Mouse (Mus musculus) liver, embryonic 14.5 days (tissue): ENCODE data around the gene Fst. TPM values are rescaled to one million over a fixed set of nuclear protein-coding genes. Genes with fewer than 3 reads are reported as not detected.

Experiments used
- ATAC-seq: fragments of 200-750 bp; cut with Nextera tagmentation; 2 replicates; pipeline ENCODE4 v1.8.0; 2017; ENCODE audit warnings: moderate number of reproducible peaks, mild to moderate bottlenecking, moderate library complexity; ENCODE audit not compliant: insufficient read depth
- DNase-seq, 3 experiments: peaks; one replicate each; pipeline ENCODE4 v3.0.0-alpha.2; 2012 to 2013; ENCODE audit warnings: low read depth in 3 of 3, low spot score in 3 of 3
- H3K27ac ChIP-seq: fragments of 300-500 bp; sonication (generic); 2 replicates; pipeline ENCODE4 v1.5.1; 2014; ENCODE audit warnings: moderate library complexity, mild to moderate bottlenecking, control low read depth, inconsistent platforms
- H3K27me3 ChIP-seq: fragments of 300-500 bp; sonication (generic); 2 replicates; pipeline ENCODE4 v1.6.1; 2014; ENCODE audit warnings: mild to moderate bottlenecking, low read length, moderate library complexity; ENCODE audit not compliant: control insufficient read depth, insufficient read depth
- H3K36me3 ChIP-seq: fragments of 300-500 bp; sonication (generic); replicated peaks from 2 replicates; pipeline ENCODE4 v1.6.1; 2014; ENCODE audit warnings: low read depth; ENCODE audit not compliant: control insufficient read depth, insufficient read depth
- H3K4me1 ChIP-seq, 2 experiments: fragments of 200-500 bp in 1 of 2; fragments of 300-500 bp in 1 of 2; sonication (generic) in 1 of 2; replicated peaks; 2 replicates each; pipeline ENCODE4 v1.6.1; 2012 to 2014; ENCODE audit warnings: antibody characterized with exemption in 1 of 2, inconsistent platforms in 1 of 2, low read length in 1 of 2; ENCODE audit not compliant: control insufficient read depth in 2 of 2, insufficient read depth in 2 of 2
- H3K4me2 ChIP-seq: fragments of 300-500 bp; sonication (generic); 2 replicates; pipeline ENCODE4 v1.6.1; 2014; ENCODE audit warnings: low read depth, mild to moderate bottlenecking, control low read depth, moderate library complexity
- H3K4me3 ChIP-seq, 2 experiments: fragments of 200-500 bp in 1 of 2; fragments of 300-500 bp in 1 of 2; sonication (generic) in 1 of 2; 2 replicates each; pipeline ENCODE4 v1.5.1; 2012 to 2014; ENCODE audit warnings: low read depth in 2 of 2, low read length in 2 of 2, mild to moderate bottlenecking in 2 of 2, control low read depth in 1 of 2, inconsistent platforms in 1 of 2, moderate library complexity in 1 of 2; ENCODE audit not compliant: insufficient read depth in 1 of 2
- H3K9ac ChIP-seq: fragments of 300-500 bp; sonication (generic); replicated peaks from 2 replicates; pipeline ENCODE4 v1.6.1; 2014; ENCODE audit warnings: mild to moderate bottlenecking, control low read depth, moderate library complexity
- H3K9me3 ChIP-seq: fragments of 300-500 bp; sonication (generic); 2 replicates; pipeline ENCODE4 v1.6.1; 2016; ENCODE audit warnings: low read length, mixed read lengths; ENCODE audit not compliant: control insufficient read depth
- CTCF ChIP-seq: IDR thresholded peaks from 2 replicates; pipeline ENCODE4 v1.5.1; 2016; ENCODE audit warnings: antibody characterized with exemption, low read depth, control low read depth
- EP300 ChIP-seq: IDR thresholded peaks from 2 replicates; pipeline ENCODE4 v1.6.1; 2016; ENCODE audit warnings: antibody characterized with exemption, low read depth
- WGBS: fragments of 180-500 bp; shearing (Covaris S2); extraction: QIAGEN DNeasy Blood & Tissue Kit; methylation state at CpG from one replicate; pipeline ENCODE4 v1.1.7; 2014; ENCODE audit not compliant: insufficient replicate concordance; 5-methylcytosine and 5-hydroxymethylcytosine counted together
- polyA plus RNA-seq, 2 experiments: library from polyadenylated mRNA; depleted of rRNA in 1 of 2; stranded (reverse) in 1 of 2; unstranded in 1 of 2; fragments of >200 nt; fragmentation: Nextera tagmentation in 1 of 2; extraction: Ambion mirVana in 1 of 2; gene quantifications; 2 replicates each; pipeline versions ENCODE4 v1.2.1 to v1.2.3; 2012 to 2014

Fst gene
- polyA plus RNA-seq, 2 experiments = 2.8 to 4.3 TPM

- H3K4me2 ChIP-seq = no peak overlapping the region
- H3K9ac ChIP-seq = no peak overlapping the region
- H3K4me3 ChIP-seq = no peak overlapping the region
- H3K4me1 ChIP-seq = no peaks in the 10 kb centered on the region
- 58% methylated on average over 3 of the region's 3 CpGs for WGBS
- H3K9me3 ChIP-seq = no peaks in the 10 kb centered on the region
- no peaks in the 10 kb centered on the region for H3K27me3 ChIP-seq
- H3K27ac ChIP-seq = no peak overlapping the region
- TF ChIP-seq CTCF = no peak
- no peak for TF ChIP-seq EP300
- ATAC-seq = no peak
- H3K36me3 ChIP-seq = no peaks in the 10 kb centered on the region
- no peak for DNase-seq
These were observed 39.4 kb downstream of the Fst start for GRCm38 (mm10) chr13:114419364-114419763.

- Histone ChIP-seq H3K9me3 (no peaks in the 10 kb centered on the region), H3K36me3 (no peaks in the 10 kb centered on the region), H3K4me2 (no peak overlapping the region), H3K4me3 (no peak overlapping the region), H3K27ac (no peak overlapping the region), H3K27me3 (no peaks in the 10 kb centered on the region), H3K4me1 (no peaks in the 10 kb centered on the region), H3K9ac (no peak overlapping the region)
- ATAC-seq (no peak), DNase-seq (no peak)
- TF ChIP-seq CTCF (no peak), EP300 (no peak)
These were observed 46.4 kb downstream of the Fst start for GRCm38 (mm10) chr13:114412326-114412725.

- ATAC-seq (no peak), DNase-seq (no peak)
- Histone ChIP-seq H3K27me3 (no peaks in the 10 kb centered on the region), H3K4me1 (0 out of 4 replicates have a peak, but pooled peaks cover 0 to 1% of the 10 kb centered on the region in 2 experiments), H3K4me3 (no peak overlapping the region), H3K4me2 (no peak overlapping the region), H3K9me3 (no peaks in the 10 kb centered on the region), H3K27ac (no peak overlapping the region), H3K36me3 (no peaks in the 10 kb centered on the region), H3K9ac (no peak overlapping the region)
- WGBS = 25% methylated on average over 5 of the region's 5 CpGs
- TF ChIP-seq CTCF = no peak
- TF ChIP-seq EP300 = no peak
These were observed 51.9 kb downstream of the Fst start for GRCm38 (mm10) chr13:114406866-114407265.

GRCm38 (mm10) chr13:114406424-114406823 is 52.3 kb downstream of the Fst start:
- no peaks in the 10 kb centered on the region for H3K9me3 ChIP-seq
- no peak overlapping the region for H3K27ac ChIP-seq
- H3K4me1 ChIP-seq = 0 out of 4 replicates have a peak, but pooled peaks cover 0 to 1% of the 10 kb centered on the region in 2 experiments
- no peak overlapping the region for H3K4me2 ChIP-seq
- H3K9ac ChIP-seq = no peak overlapping the region
- no peaks in the 10 kb centered on the region for H3K36me3 ChIP-seq
- DNase-seq (no peak), ATAC-seq (no peak)
- H3K27me3 ChIP-seq = no peaks in the 10 kb centered on the region
- WGBS = 19% methylated on average over 5 of the region's 5 CpGs
- TF ChIP-seq CTCF (no peak), EP300 (no peak)
- no peak overlapping the region for H3K4me3 ChIP-seq

- H3K4me2 ChIP-seq = no peak overlapping the region
- H3K4me3 ChIP-seq = no peak overlapping the region
- H3K9me3 ChIP-seq = no peaks in the 10 kb centered on the region
- H3K27me3 ChIP-seq = no peaks in the 10 kb centered on the region
- ATAC-seq (no peak), DNase-seq (no peak)
- 78% methylated on average over 9 of the region's 9 CpGs for WGBS
- H3K27ac ChIP-seq = no peak overlapping the region
- TF ChIP-seq EP300 = no peak
- no peak for TF ChIP-seq CTCF
- H3K36me3 ChIP-seq = no peaks in the 10 kb centered on the region
- H3K4me1 ChIP-seq = 0 out of 4 replicates have a peak, but pooled peaks cover 0 to 1% of the 10 kb centered on the region in 2 experiments
- H3K9ac ChIP-seq = no peak overlapping the region
These were observed 53.5 kb downstream of the Fst start for GRCm38 (mm10) chr13:114405100-114405715.

Other genes with a start within 250 kb of the Fst start
- gene Ndufs4, start 70.7 kb downstream of the Fst start, polyA plus RNA-seq (2012; rRNA removed) = 14.8 and 31.4 TPM in 2 replicates
- gene Ndufs4, start 70.7 kb downstream of the Fst start, polyA plus RNA-seq (2014; fragmentation: Nextera tagmentation; extraction: Ambion mirVana) = 151 and 157 TPM in 2 replicates